Mouse (Mus musculus) lung, embryonic 16.5 days (tissue): Measurements from ENCODE around the gene Wwc2. TPM values are rescaled to one million over a fixed set of nuclear protein-coding genes. Genes with fewer than 3 reads are reported as not detected.

ENCODE experiments used
- ATAC-seq: fragments of 200-750 bp; cut with Nextera tagmentation; 2 replicates; pipeline ENCODE4 v1.8.0; 2017; ENCODE audit warnings: low read depth, mild to moderate bottlenecking, moderate library complexity
- H3K27ac ChIP-seq: fragments of 300-500 bp; sonication (generic); 2 replicates; pipeline ENCODE4 v1.5.1; 2014; ENCODE audit warnings: mild to moderate bottlenecking, control low read depth, low read length
- H3K27me3 ChIP-seq: fragments of 300-500 bp; sonication (generic); 2 replicates; pipeline ENCODE4 v1.6.1; 2014; ENCODE audit warnings: low read depth, low read length, mixed read lengths; ENCODE audit not compliant: control insufficient read depth, insufficient read depth
- H3K36me3 ChIP-seq: fragments of 300-500 bp; sonication (generic); 2 replicates; pipeline ENCODE4 v1.6.1; 2014; ENCODE audit warnings: low read length; ENCODE audit not compliant: control insufficient read depth, insufficient read depth
- H3K4me1 ChIP-seq: fragments of 300-500 bp; sonication (generic); replicated peaks from 2 replicates; pipeline ENCODE4 v1.6.1; 2014; ENCODE audit warnings: low read length, mixed read lengths; ENCODE audit not compliant: control insufficient read depth, insufficient read depth
- H3K4me2 ChIP-seq: fragments of 300-500 bp; sonication (generic); 2 replicates; pipeline ENCODE4 v1.6.1; 2014; ENCODE audit warnings: low read depth, low read length, control low read depth
- H3K4me3 ChIP-seq: fragments of 300-500 bp; sonication (generic); 2 replicates; pipeline ENCODE4 v1.5.1; 2014; ENCODE audit warnings: mild to moderate bottlenecking, low read length, control low read depth
- H3K9ac ChIP-seq: fragments of 300-500 bp; sonication (generic); 2 replicates; pipeline ENCODE4 v1.6.1; 2014; ENCODE audit warnings: low read length, control low read depth
- H3K9me3 ChIP-seq: fragments of 300-500 bp; sonication (generic); 2 replicates; pipeline ENCODE4 v1.6.1; 2016; ENCODE audit warnings: low read length; ENCODE audit not compliant: control insufficient read depth
- WGBS: fragments of 180-500 bp; shearing (Covaris S2); extraction: QIAGEN DNeasy Blood & Tissue Kit; methylation state at CpG from one replicate; pipeline ENCODE4 v1.1.7; 2014; 5-methylcytosine and 5-hydroxymethylcytosine counted together
- polyA plus RNA-seq: library from polyadenylated mRNA; unstranded; fragments of >200 nt; fragmentation: Nextera tagmentation; extraction: Ambion mirVana; gene quantifications from 2 replicates; pipeline ENCODE4 v1.2.1, GENCODE M21; 2015

Gene Wwc2
- polyA plus RNA-seq, 1 experiment from 2014 or later: 12.6 TPM

- no peaks in the 10 kb centered on the region for H3K27me3 ChIP-seq
- H3K4me1 ChIP-seq: no peaks in the 10 kb centered on the region
- H3K36me3 ChIP-seq: no peaks in the 10 kb centered on the region
- 70% methylated on average over 23 of the region's 23 CpGs for WGBS
- no peaks in the 10 kb centered on the region for H3K9me3 ChIP-seq
- H3K4me2 ChIP-seq: no peak overlapping the region
- no peak overlapping the region for H3K4me3 ChIP-seq
- ATAC-seq: no peak
- no peak overlapping the region for H3K27ac ChIP-seq
- H3K9ac ChIP-seq: no peak overlapping the region
Observed at GRCm38 (mm10) chr8:47889936-47890813, 100.5 kb downstream of the Wwc2 start.

GRCm38 (mm10) chr8:47888841-47889570 is 101.7 kb downstream of the Wwc2 start:
- Histone ChIP-seq H3K36me3 (no peaks in the 10 kb centered on the region), H3K4me3 (no peak overlapping the region), H3K27me3 (no peaks in the 10 kb centered on the region), H3K9me3 (no peaks in the 10 kb centered on the region), H3K27ac (no peak overlapping the region), H3K4me2 (no peak overlapping the region), H3K9ac (no peak overlapping the region), H3K4me1 (no peaks in the 10 kb centered on the region)
- no peak for ATAC-seq
- 47% methylated on average over 11 of the region's 11 CpGs for WGBS

- Histone ChIP-seq H3K9ac (no peak overlapping the region), H3K9me3 (no peaks in the 10 kb centered on the region), H3K4me2 (no peak overlapping the region), H3K4me3 (no peak overlapping the region), H3K4me1 (no peaks in the 10 kb centered on the region), H3K36me3 (peaks cover 9% of the 10 kb centered on the region; the same call in 1 of the 2 replicates), H3K27me3 (no peaks in the 10 kb centered on the region), H3K27ac (no peak overlapping the region)
- ATAC-seq: no peak
- 74% methylated on average over 5 of the region's 5 CpGs for WGBS
Observed at GRCm38 (mm10) chr8:47884306-47884705, 106.4 kb downstream of the Wwc2 start.

- Histone ChIP-seq H3K27me3 (no peaks in the 10 kb centered on the region), H3K4me3 (no peak overlapping the region), H3K9me3 (no peaks in the 10 kb centered on the region), H3K36me3 (peaks cover 9% of the 10 kb centered on the region; the same call in 1 of the 2 replicates), H3K4me1 (no peaks in the 10 kb centered on the region), H3K9ac (no peak overlapping the region), H3K4me2 (no peak overlapping the region), H3K27ac (no peak overlapping the region)
- no peak for ATAC-seq
- 82% methylated on average over 8 of the region's 8 CpGs for WGBS
Observed at GRCm38 (mm10) chr8:47883739-47884138, 107.0 kb downstream of the Wwc2 start.

- H3K27me3 ChIP-seq: no peaks in the 10 kb centered on the region
- H3K27ac ChIP-seq: no peak overlapping the region
- H3K9me3 ChIP-seq: no peaks in the 10 kb centered on the region
- no peak for ATAC-seq
- no peak overlapping the region for H3K4me3 ChIP-seq
- no peak overlapping the region for H3K9ac ChIP-seq
- H3K4me2 ChIP-seq: no peak overlapping the region
- peaks cover 15% of the 10 kb centered on the region for H3K36me3 ChIP-seq
- 71% methylated on average over 3 of the region's 3 CpGs for WGBS
- no peaks in the 10 kb centered on the region for H3K4me1 ChIP-seq
Observed at GRCm38 (mm10) chr8:47878516-47878915, 112.2 kb downstream of the Wwc2 start.

GRCm38 (mm10) chr8:47875865-47876264 is 114.9 kb downstream of the Wwc2 start:
- Histone ChIP-seq H3K27ac (no peak overlapping the region), H3K27me3 (no peaks in the 10 kb centered on the region), H3K36me3 (peaks cover 5% of the 10 kb centered on the region), H3K4me1 (no peaks in the 10 kb centered on the region), H3K4me3 (no peak overlapping the region), H3K9me3 (no peaks in the 10 kb centered on the region), H3K4me2 (no peak overlapping the region), H3K9ac (no peak overlapping the region)
- no peak for ATAC-seq
- WGBS: 88% methylated on average over 12 of the region's 12 CpGs

- Histone ChIP-seq H3K4me1 (no peaks in the 10 kb centered on the region), H3K4me2 (no peak overlapping the region), H3K4me3 (no peak overlapping the region), H3K9ac (no peak overlapping the region), H3K27ac (no peak overlapping the region), H3K9me3 (no peaks in the 10 kb centered on the region), H3K27me3 (no peaks in the 10 kb centered on the region), H3K36me3 (peaks cover 5% of the 10 kb centered on the region)
- ATAC-seq: no peak
- 38% methylated on average over 13 of the region's 13 CpGs for WGBS
Observed at GRCm38 (mm10) chr8:47874497-47875178, 116.1 kb downstream of the Wwc2 start.

- ATAC-seq: peak; percentile 85
- Histone ChIP-seq H3K4me3 (no peak overlapping the region), H3K9ac (no peak overlapping the region), H3K9me3 (no peaks in the 10 kb centered on the region), H3K27me3 (no peaks in the 10 kb centered on the region), H3K4me1 (no peaks in the 10 kb centered on the region), H3K4me2 (no peak overlapping the region), H3K27ac (no peak overlapping the region), H3K36me3 (peaks cover 10% of the 10 kb centered on the region)
- WGBS: 48% methylated on average over 13 of the region's 13 CpGs
Observed at GRCm38 (mm10) chr8:47872361-47873107, 118.2 kb downstream of the Wwc2 start.
